In the genomic region with DNA sequence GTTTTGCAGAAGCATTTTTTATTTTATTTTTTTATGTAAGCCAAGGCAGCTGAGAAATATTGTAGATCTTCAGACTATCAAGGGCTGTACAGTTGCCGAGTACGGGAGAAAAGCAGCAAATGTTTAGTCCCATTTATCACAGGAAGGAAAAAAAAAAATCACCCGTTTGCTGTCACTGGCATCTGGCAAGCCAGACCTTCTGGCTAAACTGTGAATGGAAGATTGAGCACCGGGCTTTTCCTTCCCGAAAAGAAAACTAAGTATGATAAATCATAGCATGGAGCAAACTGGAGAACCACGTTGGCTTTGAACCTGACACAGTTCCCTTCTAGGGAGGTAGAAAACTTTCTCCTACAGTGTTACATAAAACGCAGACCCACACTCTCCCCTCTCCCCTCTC, we compare ENCODE assay signal across 21 mouse cellular contexts.
A peak's percentile ranks its signal among the peaks of the same experiment; 100 is the strongest.
DNase-seq lines count a peak whose midpoint lies in the region; ATAC-seq lines count a peak whose summit lies in the region.
"Had no signal": no experiment of that assay in that cellular context is flagged by ENCODE, and none has a peak within 500 bp of the region (broad histone marks: within the 10 kb centered on the region; RNA-seq: fewer than 3 reads in every experiment).

No protein-coding gene starts in this region.

- H3K27ac ChIP-seq in kidney, embryonic 14.5 days (ENCODE audit: low read depth, low read length) = no peak overlapping the region
- H3K27ac ChIP-seq in kidney, embryonic 15.5 days = peak overlapping the region; percentile 18; the same call in 1 of the 2 replicates
- H3K27ac ChIP-seq: embryonic facial prominence, embryonic 12.5 days; forebrain, embryonic 13.5 days; gastrocnemius, adult 2 months; limb, embryonic 10.5 days; stomach, postnatal 0 days had no signal

- no peaks in the 10 kb centered on the region for H3K9me3 ChIP-seq in kidney, embryonic 14.5 days (ENCODE audit: control insufficient read depth, low read length)
- no peaks in the 10 kb centered on the region for H3K9me3 ChIP-seq in kidney, embryonic 15.5 days (replicated peaks)
- H3K9me3 ChIP-seq: embryonic facial prominence, embryonic 12.5 days; forebrain, embryonic 13.5 days; heart, embryonic 12.5 days; limb, embryonic 10.5 days had no signal

- no peaks in the 10 kb centered on the region for H3K4me1 ChIP-seq in kidney, embryonic 14.5 days (ENCODE audit: control insufficient read depth, insufficient read depth, low read length)
- H3K4me1 ChIP-seq in kidney, embryonic 15.5 days = no peaks in the 10 kb centered on the region
- H3K4me1 ChIP-seq: embryonic facial prominence, embryonic 12.5 days; forebrain, embryonic 13.5 days; limb, embryonic 10.5 days had no signal

- no peak for DNase-seq in frontal cortex, postnatal 14 days (ENCODE audit: low spot score in 2 of 2)
- DNase-seq in kidney, adult 18-20 months = peak; percentile 14
- DNase-seq in brain, adult 2 months (ENCODE audit: low read depth, low spot score) = peak; percentile 56
- no peak for DNase-seq in heart, adult 11 months
- DNase-seq in cerebellum, postnatal 36 days = no peak
- DNase-seq: cerebellum, adult 8-10 months; gastrocnemius, adult 2 months; heart, postnatal 14 days; liver, postnatal 0 days; lung, postnatal 36 days had no signal

- no peak overlapping the region for H3K4me3 ChIP-seq in kidney, embryonic 14.5 days (ENCODE audit: low read length)
- H3K4me3 ChIP-seq in kidney, embryonic 15.5 days (replicated peaks) = no peak overlapping the region
- H3K4me3 ChIP-seq: embryonic facial prominence, embryonic 12.5 days; erythroblast, embryonic 14.5 days; forebrain, embryonic 13.5 days; gastrocnemius, adult 2 months; heart, embryonic 12.5 days; limb, embryonic 10.5 days had no signal

- ATAC-seq in frontal cortex, adult (ENCODE audit: low TSS enrichment) = peak; percentile 72
- no peak for ATAC-seq in kidney, embryonic 14.5 days (ENCODE audit: low FRiP score, low TSS enrichment)
- no peak for ATAC-seq in kidney, embryonic 15.5 days (replicated peaks; ENCODE audit: low FRiP score)
- ATAC-seq: forebrain, embryonic 13.5 days; liver, postnatal 0 days had no signal

- no peak overlapping the region for H3K9ac ChIP-seq in kidney, embryonic 14.5 days (ENCODE audit: low read depth, low read length)
- H3K9ac ChIP-seq in kidney, embryonic 15.5 days = no peak overlapping the region
- H3K9ac ChIP-seq: embryonic facial prominence, embryonic 12.5 days; forebrain, embryonic 13.5 days; heart, embryonic 12.5 days; liver, postnatal 0 days had no signal

- H3K27me3 ChIP-seq in kidney, embryonic 14.5 days (ENCODE audit: control insufficient read depth, insufficient read depth, low read length) = no peaks in the 10 kb centered on the region
- H3K27me3 ChIP-seq in kidney, embryonic 15.5 days = no peaks in the 10 kb centered on the region
- H3K27me3 ChIP-seq: CH12.LX; embryonic facial prominence, embryonic 12.5 days; forebrain, embryonic 13.5 days; heart, embryonic 12.5 days had no signal

- H3K36me3 ChIP-seq in kidney, embryonic 14.5 days (ENCODE audit: control insufficient read depth, insufficient read depth, low read length) = no peaks in the 10 kb centered on the region
- no peaks in the 10 kb centered on the region for H3K36me3 ChIP-seq in kidney, embryonic 15.5 days
- H3K36me3 ChIP-seq: embryonic facial prominence, embryonic 12.5 days; heart, embryonic 12.5 days; limb, embryonic 10.5 days had no signal

- 25% methylated on average over 7 of the region's 7 CpGs for WGBS in kidney, embryonic 14.5 days
- WGBS in kidney, embryonic 15.5 days = 33% methylated on average over 7 of the region's 7 CpGs

- H3K4me2 ChIP-seq in kidney, embryonic 14.5 days (replicated peaks; ENCODE audit: low read depth, low read length) = no peak overlapping the region
- H3K4me2 ChIP-seq in kidney, embryonic 15.5 days = no peak overlapping the region
- H3K4me2 ChIP-seq: embryonic facial prominence, embryonic 12.5 days; forebrain, embryonic 13.5 days; heart, embryonic 12.5 days; midbrain, embryonic 11.5 days had no signal

Comparison
In these comparisons a context has a peak if more than half of its experiments do, and no peak if none do; other contexts are left out.
1. DNase-seq: peak in kidney, adult 18-20 months (single experiment) and brain, adult 2 months (single experiment); none in frontal cortex, postnatal 14 days (0 of 2), heart, adult 11 months (single experiment) and cerebellum, postnatal 36 days (0 of 2).